Mouse (Mus musculus) olfactory bulb, adult 2 months (tissue): ENCODE results near the gene Uqcr11.

Experiments
- CTCF ChIP-seq: fragments of 200-500 bp; IDR thresholded peaks from 2 replicates; pipeline ENCODE4 v1.5.1; 2012; ENCODE audit warnings: low read depth, mild to moderate bottlenecking, low read length, moderate library complexity; ENCODE audit not compliant: insufficient read depth
- POLR2A ChIP-seq: fragments of 200-500 bp; IDR thresholded peaks from 2 replicates; pipeline ENCODE4 v1.6.1; 2012; ENCODE audit warnings: mild to moderate bottlenecking, low read depth, low read length, moderate library complexity; ENCODE audit not compliant: insufficient read depth

- no peak for TF ChIP-seq CTCF
- 0 out of 2 replicates have a peak, but pooled peaks have one; percentile 10 for TF ChIP-seq POLR2A
Measured at GRCm38 (mm10) chr10:80356001-80356682, 50.5 kb downstream of the Uqcr11 start, which contains the start of gene Plk5.
